Mouse (Mus musculus) forebrain, postnatal 0 days (tissue): ENCODE measurements around the gene Stim1. TPM values are rescaled to one million over a fixed set of nuclear protein-coding genes. Genes with fewer than 3 reads are reported as not detected.
"Not testable (repeated sequence)": the region's sequence is repeated elsewhere in the genome, so short reads cannot be mapped to it uniquely, and the experiment has no call there.

Experiments used
- ATAC-seq: fragments of 200-750 bp; cut with Nextera tagmentation; 2 replicates; pipeline ENCODE4 v1.8.0; 2017; ENCODE audit warnings: mild to moderate bottlenecking, moderate library complexity
- DNase-seq: peaks from one replicate; pipeline ENCODE4 v3.0.0-alpha.2; 2015
- H3K27ac ChIP-seq: fragments of 300-500 bp; sonication (generic); 2 replicates; pipeline ENCODE4 v1.5.1; 2014; ENCODE audit warnings: low read depth, mild to moderate bottlenecking, antibody characterized with exemption, low read length, moderate library complexity, mixed read lengths
- H3K27me3 ChIP-seq: fragments of 300-500 bp; sonication (generic); 2 replicates; pipeline ENCODE4 v1.6.1; 2014; ENCODE audit warnings: mild to moderate bottlenecking, low read length, mixed read lengths; ENCODE audit not compliant: insufficient read depth
- H3K36me3 ChIP-seq: fragments of 300-500 bp; sonication (generic); 2 replicates; pipeline ENCODE4 v1.6.1; 2014; ENCODE audit warnings: mild to moderate bottlenecking, moderate library complexity; ENCODE audit not compliant: insufficient read depth
- H3K4me1 ChIP-seq: fragments of 300-500 bp; sonication (generic); 2 replicates; pipeline ENCODE4 v1.6.1; 2014; ENCODE audit warnings: antibody characterized with exemption; ENCODE audit not compliant: insufficient read depth
- H3K4me2 ChIP-seq: fragments of 300-500 bp; sonication (generic); 2 replicates; pipeline ENCODE4 v1.6.1; 2014; ENCODE audit warnings: low read depth, mild to moderate bottlenecking, moderate library complexity
- H3K4me3 ChIP-seq: fragments of 300-500 bp; sonication (generic); 2 replicates; pipeline ENCODE4 v1.5.1; 2014; ENCODE audit warnings: low read depth, low read length, mixed read lengths
- H3K9ac ChIP-seq: fragments of 300-500 bp; sonication (generic); 2 replicates; pipeline ENCODE4 v1.6.1; 2014; ENCODE audit warnings: mild to moderate bottlenecking
- H3K9me3 ChIP-seq: fragments of 300-500 bp; sonication (generic); 2 replicates; pipeline ENCODE4 v1.6.1; 2016; ENCODE audit warnings: low read length
- CTCF ChIP-seq: sonication (generic); IDR thresholded peaks from 2 replicates; pipeline ENCODE4 v1.5.1; 2016; ENCODE audit warnings: antibody characterized with exemption, control low read depth, low read depth
- WGBS: fragments of 180-500 bp; shearing (Covaris S2); extraction: QIAGEN DNeasy Blood & Tissue Kit; methylation state at CpG from one replicate; pipeline ENCODE4 v1.1.7; 2014; 5-methylcytosine and 5-hydroxymethylcytosine counted together
- polyA plus RNA-seq: library from polyadenylated mRNA; unstranded; fragments of >200 nt; fragmentation: Nextera tagmentation; extraction: Ambion mirVana; gene quantifications from 2 replicates; pipeline ENCODE4 v1.2.1, GENCODE M21; 2015
- total RNA-seq: library from RNA; depleted of rRNA; stranded (reverse); fragments of >200 nt; gene quantifications from 2 replicates; pipeline ENCODE4 v1.2.3, GENCODE M21; 2014; rRNA removed

Gene Stim1
- total and polyA plus RNA-seq, 2 experiments from 2014 or later, result 15.5 to 30.5 TPM

- WGBS, result 85% methylated on average over 2 of the region's 2 CpGs
- DNase-seq (no peak), ATAC-seq (no peak)
- Histone ChIP-seq H3K27ac (no peak overlapping the region), H3K9me3 (no peaks in the 10 kb centered on the region), H3K4me2 (no peak overlapping the region), H3K4me3 (no peak overlapping the region), H3K36me3 (no peaks in the 10 kb centered on the region), H3K4me1 (no peaks in the 10 kb centered on the region), H3K9ac (no peak overlapping the region), H3K27me3 (no peaks in the 10 kb centered on the region)
- TF ChIP-seq CTCF, result no peak
These were observed 216.1 kb downstream of the Stim1 start for GRCm38 (mm10) chr7:102483665-102484064.

GRCm38 (mm10) chr7:102484766-102485165, 217.2 kb downstream of the Stim1 start:
- H3K4me1 ChIP-seq, H3K4me2 ChIP-seq, H3K27me3 ChIP-seq, H3K9ac ChIP-seq, H3K4me3 ChIP-seq, H3K36me3 ChIP-seq, ATAC-seq, H3K27ac ChIP-seq, H3K9me3 ChIP-seq, DNase-seq: not testable (repeated sequence)
- WGBS, result 78% methylated on average over 7 of the region's 8 CpGs

GRCm38 (mm10) chr7:102486105-102486504, 218.5 kb downstream of the Stim1 start:
- H3K4me3 ChIP-seq, result no peak overlapping the region
- H3K27ac ChIP-seq, result no peak overlapping the region
- H3K9me3 ChIP-seq, result no peaks in the 10 kb centered on the region
- no peak for TF ChIP-seq CTCF
- no peaks in the 10 kb centered on the region for H3K27me3 ChIP-seq
- H3K9ac ChIP-seq, result no peak overlapping the region
- H3K4me2 ChIP-seq, result no peak overlapping the region
- no peaks in the 10 kb centered on the region for H3K36me3 ChIP-seq
- WGBS, result 90% methylated on average over 1 of the region's 1 CpGs
- ATAC-seq (no peak), DNase-seq (no peak)
- H3K4me1 ChIP-seq, result no peaks in the 10 kb centered on the region

Other genes with a start within 250 kb of the Stim1 start
- 9.5 and 11.2 TPM in 2 replicates for gene Il18bp, start 249.1 kb upstream of the Stim1 start, total RNA-seq
- gene Il18bp, start 249.1 kb upstream of the Stim1 start, polyA plus RNA-seq, result 1.7 and 2.8 TPM in 2 replicates
- gene Rnf121, start 202.3 kb upstream of the Stim1 start, total RNA-seq, result 28.8 and 34.2 TPM in 2 replicates
- 19.9 and 23.4 TPM in 2 replicates for gene Rnf121, start 202.3 kb upstream of the Stim1 start, polyA plus RNA-seq
- 23.4 and 32.7 TPM in 2 replicates for gene Xndc1, start 202.3 kb upstream of the Stim1 start, total RNA-seq
- 11.9 and 14.6 TPM in 2 replicates for gene Xndc1, start 202.3 kb upstream of the Stim1 start, polyA plus RNA-seq
- 1.3 and 2.5 TPM in 2 replicates for gene Xntrpc, start 202.1 kb upstream of the Stim1 start, total RNA-seq
- 0.42 and 0.58 TPM in 2 replicates for gene Xntrpc, start 202.1 kb upstream of the Stim1 start, polyA plus RNA-seq
- 0.23 and 1.1 TPM in 2 replicates for gene Trpc2, start 184.7 kb upstream of the Stim1 start, total RNA-seq
- not detected in 2 replicates for gene Trpc2, start 184.7 kb upstream of the Stim1 start, polyA plus RNA-seq
- 0.15 TPM in 1 of 2 replicates, not detected in the other for gene Art1, start 166.1 kb upstream of the Stim1 start, total RNA-seq
- gene Art1, start 166.1 kb upstream of the Stim1 start, polyA plus RNA-seq, result 0.15 and 0.39 TPM in 2 replicates
- gene Art5, start 158.3 kb upstream of the Stim1 start, total RNA-seq, result 0.23 and 0.29 TPM in 2 replicates
- 0.22 and 0.50 TPM in 2 replicates for gene Art5, start 158.3 kb upstream of the Stim1 start, polyA plus RNA-seq
- 0.23 and 0.62 TPM in 2 replicates for gene Chrna10, start 151.0 kb upstream of the Stim1 start, total RNA-seq
- gene Chrna10, start 151.0 kb upstream of the Stim1 start, polyA plus RNA-seq, result 0.16 TPM in 1 of 2 replicates, not detected in the other
- 30.7 and 40.9 TPM in 2 replicates for gene Nup98, start 57.6 kb upstream of the Stim1 start, total RNA-seq
- gene Nup98, start 57.6 kb upstream of the Stim1 start, polyA plus RNA-seq, result 6.2 and 9.5 TPM in 2 replicates
- 35.9 and 38.2 TPM in 2 replicates for gene Pgap2, start 57.6 kb upstream of the Stim1 start, total RNA-seq
- 41.8 and 50.8 TPM in 2 replicates for gene Pgap2, start 57.6 kb upstream of the Stim1 start, polyA plus RNA-seq
- 5.7 and 7.0 TPM in 2 replicates for gene Rhog, start 11.8 kb upstream of the Stim1 start, total RNA-seq
- gene Rhog, start 11.8 kb upstream of the Stim1 start, polyA plus RNA-seq, result 14.4 and 15.5 TPM in 2 replicates
- 31.9 and 40.0 TPM in 2 replicates for gene Rrm1, start 173.9 kb downstream of the Stim1 start, total RNA-seq
- gene Rrm1, start 173.9 kb downstream of the Stim1 start, polyA plus RNA-seq, result 25.6 and 30.9 TPM in 2 replicates
- not detected in 2 replicates for gene Olfr543, start 213.9 kb downstream of the Stim1 start, total RNA-seq
- gene Olfr543, start 213.9 kb downstream of the Stim1 start, polyA plus RNA-seq, result 0.23 and 0.25 TPM in 2 replicates
- not detected in 2 replicates for gene Olfr544, start 220.5 kb downstream of the Stim1 start, total RNA-seq
- gene Olfr544, start 220.5 kb downstream of the Stim1 start, polyA plus RNA-seq, result 0.04 and 0.05 TPM in 2 replicates
- gene Olfr545, start 231.8 kb downstream of the Stim1 start, total RNA-seq, result 0.24 TPM in 1 of 2 replicates, not detected in the other
- gene Olfr545, start 231.8 kb downstream of the Stim1 start, polyA plus RNA-seq, result 0.05 and 0.08 TPM in 2 replicates